Mouse (Mus musculus): ENCODE measurements around the gene Cdkn1c.

The Cdkn1c gene

GRCm38 (mm10) chr7:143437231-143437893 lies 23.5 kb downstream of the Cdkn1c start:
- WGBS: 40% methylated on average over 18 of the region's 18 CpGs

- 55% methylated on average over 7 of the region's 7 CpGs for WGBS
Observed at GRCm38 (mm10) chr7:143433331-143433730, 27.5 kb downstream of the Cdkn1c start.

DNA sequence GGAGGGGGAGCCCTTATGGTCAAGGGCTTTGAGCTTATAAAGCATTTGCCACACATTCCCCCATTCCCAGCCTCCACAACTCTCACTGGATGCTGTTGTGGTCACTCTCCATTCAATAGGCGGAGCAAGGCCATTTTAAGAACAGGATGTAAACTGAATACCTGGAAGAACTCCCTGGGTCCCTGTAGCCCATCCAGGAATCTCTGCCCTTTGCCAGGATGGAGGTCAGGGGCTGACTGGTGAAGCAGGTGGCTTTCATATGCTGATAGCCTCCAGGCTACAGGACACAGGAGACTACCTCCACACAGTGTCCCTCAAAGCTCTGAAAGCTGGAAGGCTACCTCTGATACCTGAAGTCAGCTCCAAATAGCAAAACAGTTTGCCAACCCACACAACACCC lies 28.2 kb downstream of the Cdkn1c start:
- 81% methylated on average over 1 of the region's 1 CpGs for WGBS

DNA sequence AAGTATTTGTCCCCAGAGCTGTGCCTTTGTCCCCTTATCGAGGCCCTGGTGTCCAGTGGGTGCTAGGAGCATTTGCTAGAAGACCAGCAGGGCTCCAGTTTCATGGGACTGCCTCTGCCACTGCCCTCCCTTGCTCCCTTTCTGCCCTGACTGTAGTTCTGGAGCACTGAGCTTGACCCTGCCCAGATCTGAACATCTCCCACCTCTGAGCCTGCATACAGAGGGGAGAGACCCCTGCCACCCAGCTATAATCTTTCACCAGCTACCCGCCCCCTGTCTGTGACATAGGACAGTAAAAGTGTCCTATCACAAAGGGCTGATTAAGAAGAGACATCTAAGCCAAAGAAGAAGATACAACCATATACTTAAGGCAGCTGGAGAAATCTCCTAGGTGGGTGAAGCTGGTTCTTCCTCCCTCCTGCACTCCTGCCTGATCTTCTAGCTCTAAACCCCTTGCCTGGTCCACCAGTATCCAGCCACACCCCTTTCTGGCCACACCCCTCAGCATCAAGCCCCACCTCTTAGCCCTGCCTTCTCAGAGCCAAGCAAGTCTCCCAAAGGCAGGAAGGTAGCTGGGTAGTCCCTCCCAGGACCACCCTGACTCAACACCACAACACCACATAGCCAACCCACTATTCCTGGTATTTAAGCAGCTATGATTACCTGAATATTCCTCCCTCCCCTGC lies 31.9 kb downstream of the Cdkn1c start:
- 57% methylated on average over 2 of the region's 2 CpGs for WGBS

GRCm38 (mm10) chr7:143428142-143428813 lies 32.6 kb downstream of the Cdkn1c start:
- 68% methylated on average over 23 of the region's 23 CpGs for WGBS

GRCm38 (mm10) chr7:143419585-143420160 lies 41.2 kb downstream of the Cdkn1c start:
- WGBS: 93% methylated on average over 4 of the region's 4 CpGs

GRCm38 (mm10) chr7:143417875-143418274 lies 43.0 kb downstream of the Cdkn1c start:
- WGBS: 87% methylated on average over 5 of the region's 5 CpGs

- WGBS: 94% methylated on average over 12 of the region's 12 CpGs
Observed at GRCm38 (mm10) chr7:143416406-143416805, 44.4 kb downstream of the Cdkn1c start.

GRCm38 (mm10) chr7:143415070-143415469 lies 45.8 kb downstream of the Cdkn1c start:
- 68% methylated on average over 4 of the region's 4 CpGs for WGBS

DNA sequence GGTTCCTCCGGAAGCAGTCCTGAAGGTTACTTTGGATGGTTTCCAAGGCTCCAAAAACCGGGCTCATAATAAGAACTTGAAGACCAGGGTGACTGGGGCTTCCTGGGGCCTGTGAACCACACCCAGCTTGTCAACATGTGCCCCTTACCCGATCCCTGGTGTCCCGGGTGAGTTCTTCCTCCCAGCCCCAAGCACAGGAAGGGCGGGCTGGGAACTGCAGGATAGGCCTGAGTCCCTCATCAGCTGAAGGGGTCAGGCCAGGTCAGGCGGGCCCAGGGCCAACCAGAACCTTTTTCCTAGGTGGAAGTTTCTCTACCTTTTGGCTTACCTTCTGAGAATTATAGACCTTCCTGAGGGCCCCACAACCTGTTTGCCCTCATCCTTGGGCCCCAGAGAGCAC lies 48.2 kb downstream of the Cdkn1c start:
- WGBS: 80% methylated on average over 6 of the region's 6 CpGs

- 60% methylated on average over 13 of the region's 13 CpGs for WGBS
Observed at GRCm38 (mm10) chr7:143408615-143409021, 52.2 kb downstream of the Cdkn1c start.

Measured in cerebral cortex, adult 2 months (tissue).